Mouse (Mus musculus): ENCODE results near the gene Dgkb. TPM values are rescaled to one million over a fixed set of nuclear protein-coding genes. Genes with fewer than 3 reads are reported as not detected.

The Dgkb gene
- polyA plus RNA-seq, 1 experiment, result 0.23 TPM

GRCm38 (mm10) chr12:38545431-38545830 lies 727.9 kb downstream of the Dgkb start:
- H3K27ac ChIP-seq (ENCODE audit: insufficient read depth, low read length), result no peak overlapping the region
- H3K36me3 ChIP-seq (ENCODE audit: control insufficient read depth, insufficient read depth, low read length), result no peaks in the 10 kb centered on the region
- H3K4me1 ChIP-seq (ENCODE audit: control insufficient read depth, insufficient read depth, insufficient read length), result no peaks in the 10 kb centered on the region
- TF ChIP-seq CTCF (IDR thresholded peaks at IDR 0.05; ENCODE audit: extremely low read depth, insufficient read depth, insufficient read length, insufficient replicate concordance) (no peak), POLR2A (IDR thresholded peaks at IDR 0.05; ENCODE audit: low read depth, low read length) (no peak)
- H3K4me3 ChIP-seq (ENCODE audit: extremely low read depth, insufficient read depth, insufficient read length), result no peak overlapping the region
- 81% methylated on average over 4 of the region's 4 CpGs for WGBS
- no peaks in the 10 kb centered on the region for H3K27me3 ChIP-seq (ENCODE audit: control insufficient read depth, insufficient read depth, low read length)
- no peak for DNase-seq (ENCODE audit: low read depth in 1 of 2, low spot score in 2 of 2)

- H3K27ac ChIP-seq (ENCODE audit: insufficient read depth, low read length), result no peak overlapping the region
- H3K36me3 ChIP-seq (ENCODE audit: control insufficient read depth, insufficient read depth, low read length), result no peaks in the 10 kb centered on the region
- 82% methylated on average over 6 of the region's 6 CpGs for WGBS
- H3K4me3 ChIP-seq (ENCODE audit: extremely low read depth, insufficient read depth, insufficient read length), result no peak overlapping the region
- no peaks in the 10 kb centered on the region for H3K27me3 ChIP-seq (ENCODE audit: control insufficient read depth, insufficient read depth, low read length)
- no peak for DNase-seq (ENCODE audit: low read depth in 1 of 2, low spot score in 2 of 2)
- H3K4me1 ChIP-seq (ENCODE audit: control insufficient read depth, insufficient read depth, insufficient read length), result no peaks in the 10 kb centered on the region
- TF ChIP-seq POLR2A (IDR thresholded peaks at IDR 0.05; ENCODE audit: low read depth, low read length), result no peak
- no peak for TF ChIP-seq CTCF (IDR thresholded peaks at IDR 0.05; ENCODE audit: extremely low read depth, insufficient read depth, insufficient read length, insufficient replicate concordance)
Observed at GRCm38 (mm10) chr12:38577141-38577540, 759.6 kb downstream of the Dgkb start.

GRCm38 (mm10) chr12:38579191-38579817 lies 761.8 kb downstream of the Dgkb start:
- H3K4me1 ChIP-seq (ENCODE audit: control insufficient read depth, insufficient read depth, insufficient read length), result no peaks in the 10 kb centered on the region
- 81% methylated on average over 5 of the region's 5 CpGs for WGBS
- no peak for DNase-seq (ENCODE audit: low read depth in 1 of 2, low spot score in 2 of 2)
- H3K27me3 ChIP-seq (ENCODE audit: control insufficient read depth, insufficient read depth, low read length), result no peaks in the 10 kb centered on the region
- no peak overlapping the region for H3K27ac ChIP-seq (ENCODE audit: insufficient read depth, low read length)
- no peaks in the 10 kb centered on the region for H3K36me3 ChIP-seq (ENCODE audit: control insufficient read depth, insufficient read depth, low read length)
- TF ChIP-seq POLR2A (IDR thresholded peaks at IDR 0.05; ENCODE audit: low read depth, low read length), result no peak
- TF ChIP-seq CTCF (IDR thresholded peaks at IDR 0.05; ENCODE audit: extremely low read depth, insufficient read depth, insufficient read length, insufficient replicate concordance), result no peak
- H3K4me3 ChIP-seq (ENCODE audit: extremely low read depth, insufficient read depth, insufficient read length), result no peak overlapping the region

- no peak for DNase-seq (ENCODE audit: low read depth in 1 of 2, low spot score in 2 of 2)
- WGBS, result 81% methylated on average over 4 of the region's 4 CpGs
- Histone ChIP-seq H3K36me3 (ENCODE audit: control insufficient read depth, insufficient read depth, low read length) (no peaks in the 10 kb centered on the region), H3K4me1 (ENCODE audit: control insufficient read depth, insufficient read depth, insufficient read length) (no peaks in the 10 kb centered on the region), H3K27ac (ENCODE audit: insufficient read depth, low read length) (no peak overlapping the region), H3K4me3 (ENCODE audit: extremely low read depth, insufficient read depth, insufficient read length) (no peak overlapping the region), H3K27me3 (ENCODE audit: control insufficient read depth, insufficient read depth, low read length) (no peaks in the 10 kb centered on the region)
- TF ChIP-seq POLR2A (IDR thresholded peaks at IDR 0.05; ENCODE audit: low read depth, low read length) (no peak), CTCF (IDR thresholded peaks at IDR 0.05; ENCODE audit: extremely low read depth, insufficient read depth, insufficient read length, insufficient replicate concordance) (no peak)
Observed at GRCm38 (mm10) chr12:38586368-38586865, 768.9 kb downstream of the Dgkb start.

GRCm38 (mm10) chr12:38589951-38590350 lies 772.4 kb downstream of the Dgkb start:
- no peaks in the 10 kb centered on the region for H3K36me3 ChIP-seq (ENCODE audit: control insufficient read depth, insufficient read depth, low read length)
- TF ChIP-seq POLR2A (IDR thresholded peaks at IDR 0.05; ENCODE audit: low read depth, low read length), result no peak
- no peak for TF ChIP-seq CTCF (IDR thresholded peaks at IDR 0.05; ENCODE audit: extremely low read depth, insufficient read depth, insufficient read length, insufficient replicate concordance)
- no peak overlapping the region for H3K4me3 ChIP-seq (ENCODE audit: extremely low read depth, insufficient read depth, insufficient read length)
- H3K27me3 ChIP-seq (ENCODE audit: control insufficient read depth, insufficient read depth, low read length), result no peaks in the 10 kb centered on the region
- no peak overlapping the region for H3K27ac ChIP-seq (ENCODE audit: insufficient read depth, low read length)
- H3K4me1 ChIP-seq (ENCODE audit: control insufficient read depth, insufficient read depth, insufficient read length), result no peaks in the 10 kb centered on the region
- no peak for DNase-seq (ENCODE audit: low read depth in 1 of 2, low spot score in 2 of 2)

GRCm38 (mm10) chr12:38593653-38594052 lies 776.1 kb downstream of the Dgkb start:
- H3K4me3 ChIP-seq (ENCODE audit: extremely low read depth, insufficient read depth, insufficient read length), result no peak overlapping the region
- no peaks in the 10 kb centered on the region for H3K27me3 ChIP-seq (ENCODE audit: control insufficient read depth, insufficient read depth, low read length)
- no peak overlapping the region for H3K27ac ChIP-seq (ENCODE audit: insufficient read depth, low read length)
- TF ChIP-seq POLR2A (IDR thresholded peaks at IDR 0.05; ENCODE audit: low read depth, low read length) (no peak), CTCF (IDR thresholded peaks at IDR 0.05; ENCODE audit: extremely low read depth, insufficient read depth, insufficient read length, insufficient replicate concordance) (no peak)
- DNase-seq (ENCODE audit: low read depth in 1 of 2, low spot score in 2 of 2), result no peak
- H3K36me3 ChIP-seq (ENCODE audit: control insufficient read depth, insufficient read depth, low read length), result no peaks in the 10 kb centered on the region
- 94% methylated on average over 2 of the region's 2 CpGs for WGBS
- no peaks in the 10 kb centered on the region for H3K4me1 ChIP-seq (ENCODE audit: control insufficient read depth, insufficient read depth, insufficient read length)

- WGBS, result 14% methylated on average over 3 of the region's 3 CpGs
- DNase-seq (ENCODE audit: low read depth in 1 of 2, low spot score in 2 of 2), result no peak
Observed at GRCm38 (mm10) chr12:38594055-38594454, 776.5 kb downstream of the Dgkb start.

More at GRCm38 (mm10) chr12:38594055-38594454, 776.5 kb downstream of the Dgkb start:
- Histone ChIP-seq H3K36me3 (ENCODE audit: control insufficient read depth, insufficient read depth, low read length) (no peaks in the 10 kb centered on the region), H3K27me3 (ENCODE audit: control insufficient read depth, insufficient read depth, low read length) (no peaks in the 10 kb centered on the region), H3K4me1 (ENCODE audit: control insufficient read depth, insufficient read depth, insufficient read length) (no peaks in the 10 kb centered on the region), H3K4me3 (ENCODE audit: extremely low read depth, insufficient read depth, insufficient read length) (no peak overlapping the region), H3K27ac (ENCODE audit: insufficient read depth, low read length) (no peak overlapping the region)
- TF ChIP-seq POLR2A (IDR thresholded peaks at IDR 0.05; ENCODE audit: low read depth, low read length), result no peak
- no peak for TF ChIP-seq CTCF (IDR thresholded peaks at IDR 0.05; ENCODE audit: extremely low read depth, insufficient read depth, insufficient read length, insufficient replicate concordance)

Data from spleen, adult 2 months (tissue).